Mouse (Mus musculus): ENCODE data around the gene Entpd7. TPM values are rescaled to one million over a fixed set of nuclear protein-coding genes. Genes with fewer than 3 reads are reported as not detected.

Gene Entpd7
- 10 to 100 TPM in 1 of 2 experiments, 1 to 10 TPM in 1; 9.1 to 12.5 TPM for total RNA-seq (2021)
- long read RNA-seq, experiment 1, full-length matches to known transcripts: 1 of 1 reads
- long read RNA-seq, experiment 1, partial matches to known transcripts: 0 of 1 reads
- long read RNA-seq, experiment 1, other reads (novel, unspliced or antisense): 0 of 1 reads
- long read RNA-seq, experiment 2, full-length matches to known transcripts: 1 of 3 reads
- long read RNA-seq, experiment 2, partial matches to known transcripts: 0 of 3 reads
- long read RNA-seq, experiment 2, other reads (novel, unspliced or antisense): 2 of 3 reads

GRCm38 (mm10) chr19:43689419-43690246 is at the start of gene Entpd7:
Gene Entpd7 (plus strand): TSS chr19:43689672.
- DNase-seq (ENCODE audit: low spot score in 2 of 2): peak; percentile 83 to 92

GRCm38 (mm10) chr19:43641833-43642232 is 47.6 kb upstream of the Entpd7 start:
- DNase-seq (ENCODE audit: low spot score in 2 of 2): no peak

GRCm38 (mm10) chr19:43642843-43643242 is 46.6 kb upstream of the Entpd7 start:
- no peak for DNase-seq (ENCODE audit: low spot score in 2 of 2)

GRCm38 (mm10) chr19:43645508-43645907 is 44.0 kb upstream of the Entpd7 start:
- no peak for DNase-seq (ENCODE audit: low spot score in 2 of 2)

GRCm38 (mm10) chr19:43646852-43647251 is 42.6 kb upstream of the Entpd7 start:
- DNase-seq (ENCODE audit: low spot score in 2 of 2): no peak

- DNase-seq (ENCODE audit: low spot score in 2 of 2): no peak
Observed at GRCm38 (mm10) chr19:43647261-43647660, 42.2 kb upstream of the Entpd7 start.

GRCm38 (mm10) chr19:43648343-43648742 is 41.1 kb upstream of the Entpd7 start:
- no peak for DNase-seq (ENCODE audit: low spot score in 2 of 2)

GRCm38 (mm10) chr19:43651241-43651785 is 38.2 kb upstream of the Entpd7 start:
- no peak for DNase-seq (ENCODE audit: low spot score in 2 of 2)

- DNase-seq (ENCODE audit: low spot score in 2 of 2): peak; percentile 46 to 69
Observed at GRCm38 (mm10) chr19:43655735-43656492, 33.6 kb upstream of the Entpd7 start.

- no peak for DNase-seq (ENCODE audit: low spot score in 2 of 2)
Observed at GRCm38 (mm10) chr19:43659632-43660031, 29.8 kb upstream of the Entpd7 start.

- DNase-seq (ENCODE audit: low spot score in 2 of 2): no peak
Observed at GRCm38 (mm10) chr19:43660774-43661173, 28.7 kb upstream of the Entpd7 start.

GRCm38 (mm10) chr19:43662176-43662967 is 27.1 kb upstream of the Entpd7 start:
- DNase-seq (ENCODE audit: low spot score in 2 of 2): peak; percentile 23 to 31

- DNase-seq (ENCODE audit: low spot score in 2 of 2): no peak
Observed at GRCm38 (mm10) chr19:43663471-43663870, 26.0 kb upstream of the Entpd7 start.

GRCm38 (mm10) chr19:43665441-43666048 is 23.9 kb upstream of the Entpd7 start:
- peak in 1 of 2 experiments; percentile 24 for DNase-seq (ENCODE audit: low spot score in 2 of 2)

GRCm38 (mm10) chr19:43666661-43667429 is 22.6 kb upstream of the Entpd7 start:
- DNase-seq (ENCODE audit: low spot score in 2 of 2): peak in 1 of 2 experiments; percentile 14

GRCm38 (mm10) chr19:43667430-43667809 is 22.1 kb upstream of the Entpd7 start:
- no peak for DNase-seq (ENCODE audit: low spot score in 2 of 2)

GRCm38 (mm10) chr19:43669136-43669759 is 20.2 kb upstream of the Entpd7 start:
- DNase-seq (ENCODE audit: low spot score in 2 of 2): no peak

- DNase-seq (ENCODE audit: low spot score in 2 of 2): no peak
Observed at GRCm38 (mm10) chr19:43671054-43671453, 18.4 kb upstream of the Entpd7 start.
